ENCODE assay signal across 11 mouse cellular contexts in the genomic region with DNA sequence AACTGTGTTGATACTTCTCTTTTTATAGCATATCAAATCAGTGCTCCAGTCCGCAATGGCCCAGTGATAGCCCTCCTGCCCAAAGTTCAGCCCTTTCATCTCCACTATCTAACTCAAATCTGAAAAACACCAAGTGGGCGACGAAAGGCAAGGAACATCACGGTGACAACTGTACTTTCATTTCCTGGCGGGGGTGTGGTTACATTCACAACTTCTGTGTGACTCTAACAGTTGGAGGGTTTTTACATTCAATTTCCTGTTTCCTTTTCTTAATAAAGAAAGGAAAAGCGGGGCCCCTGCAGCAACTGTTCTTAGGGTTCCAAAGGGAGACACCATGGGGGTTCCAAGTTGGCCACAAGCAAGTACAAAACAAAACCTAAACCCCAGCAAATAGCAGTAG. TPM values are rescaled to one million over a fixed set of nuclear protein-coding genes. Genes with fewer than 3 reads are reported as not detected.
DNase-seq lines count a peak whose midpoint lies in the region; ATAC-seq and TF ChIP-seq lines count a peak whose summit lies in the region.
"Had no signal": no experiment of that assay in that cellular context is flagged by ENCODE, and none has a peak within 500 bp of the region (broad histone marks: within the 10 kb centered on the region; RNA-seq: fewer than 3 reads in every experiment).

No protein-coding gene starts in this region.

- ATAC-seq in intestine, embryonic 15.5 days = no peak
- ATAC-seq in midbrain, embryonic 14.5 days (ENCODE audit: low FRiP score, low TSS enrichment) = no peak
- ATAC-seq in neural tube, embryonic 15.5 days (ENCODE audit: low FRiP score) = no peak

- peaks cover 3% of the 10 kb centered on the region for H3K4me1 ChIP-seq in liver, adult 2 months (ENCODE audit: control insufficient read depth, insufficient read depth, low read length)
- H3K4me1 ChIP-seq in intestine, embryonic 15.5 days (replicated peaks) = no peaks in the 10 kb centered on the region
- peaks cover 13% of the 10 kb centered on the region for H3K4me1 ChIP-seq in megakaryocyte, embryonic 14.5 days
- H3K4me1 ChIP-seq in midbrain, embryonic 14.5 days (ENCODE audit: control insufficient read depth, insufficient read depth, low read length) = no peaks in the 10 kb centered on the region
- H3K4me1 ChIP-seq in neural tube, embryonic 15.5 days = 0 out of 2 replicates have a peak, but pooled peaks cover 3% of the 10 kb centered on the region
- H3K4me1 ChIP-seq: midbrain, embryonic 12.5 days had no signal

- H3K27ac ChIP-seq in liver, adult 2 months (replicated peaks; ENCODE audit: insufficient read depth, low read depth, low read length) = 0 out of 2 replicates have a peak overlapping the region, but pooled peaks have one; percentile 5
- H3K27ac ChIP-seq in intestine, embryonic 15.5 days = 0 out of 2 replicates have a peak overlapping the region, but pooled peaks have one; percentile 9
- H3K27ac ChIP-seq in midbrain, embryonic 14.5 days (replicated peaks; ENCODE audit: low read depth, low read length) = no peak overlapping the region
- H3K27ac ChIP-seq in neural tube, embryonic 15.5 days (replicated peaks) = no peak overlapping the region
- H3K27ac ChIP-seq: midbrain, embryonic 12.5 days had no signal

- peak overlapping the region; percentile 29; the same call in 1 of the 2 replicates for H3K4me3 ChIP-seq in liver, adult 2 months (ENCODE audit: insufficient read depth, low read depth, low read length)
- H3K4me3 ChIP-seq in intestine, embryonic 15.5 days (replicated peaks) = no peak overlapping the region
- peak overlapping the region; percentile 87 for H3K4me3 ChIP-seq in megakaryocyte, embryonic 14.5 days (replicated peaks)
- H3K4me3 ChIP-seq in midbrain, embryonic 14.5 days (replicated peaks; ENCODE audit: low read depth, low read length) = no peak overlapping the region
- H3K4me3 ChIP-seq in neural tube, embryonic 15.5 days (replicated peaks) = no peak overlapping the region
- H3K4me3 ChIP-seq: midbrain, embryonic 12.5 days had no signal

- no peaks in the 10 kb centered on the region for H3K27me3 ChIP-seq in liver, adult 2 months (ENCODE audit: control insufficient read depth, insufficient read depth, low read length)
- H3K27me3 ChIP-seq in intestine, embryonic 15.5 days (replicated peaks) = no peaks in the 10 kb centered on the region
- peaks cover 41% of the 10 kb centered on the region for H3K27me3 ChIP-seq in megakaryocyte, embryonic 14.5 days (replicated peaks)
- no peaks in the 10 kb centered on the region for H3K27me3 ChIP-seq in midbrain, embryonic 14.5 days (ENCODE audit: control insufficient read depth, insufficient read depth, low read length)
- no peaks in the 10 kb centered on the region for H3K27me3 ChIP-seq in neural tube, embryonic 15.5 days (replicated peaks)
- H3K27me3 ChIP-seq: midbrain, embryonic 12.5 days had no signal

- TF ChIP-seq POLR2A in liver, adult 2 months (IDR thresholded peaks at IDR 0.05; ENCODE audit: extremely low read depth, insufficient read depth, low read length) = no peak

- H3K36me3 ChIP-seq in liver, adult 2 months (ENCODE audit: control insufficient read depth, insufficient read depth, low read length) = no peaks in the 10 kb centered on the region
- no peaks in the 10 kb centered on the region for H3K36me3 ChIP-seq in intestine, embryonic 15.5 days
- H3K36me3 ChIP-seq in megakaryocyte, embryonic 14.5 days (replicated peaks; ENCODE audit: low read length) = no peaks in the 10 kb centered on the region
- no peaks in the 10 kb centered on the region for H3K36me3 ChIP-seq in midbrain, embryonic 14.5 days (ENCODE audit: control insufficient read depth, insufficient read depth, low read length)
- H3K36me3 ChIP-seq in neural tube, embryonic 15.5 days = no peaks in the 10 kb centered on the region
- H3K36me3 ChIP-seq: midbrain, embryonic 12.5 days had no signal

- 53% methylated on average over 6 of the region's 6 CpGs for WGBS in liver, adult 2 months
- WGBS in intestine, embryonic 15.5 days = 45% methylated on average over 6 of the region's 6 CpGs
- 63% methylated on average over 6 of the region's 6 CpGs for WGBS in midbrain, embryonic 14.5 days
- WGBS in neural tube, embryonic 15.5 days = 67% methylated on average over 6 of the region's 6 CpGs

- H3K79me2 ChIP-seq in liver, adult 2 months (ENCODE audit: control insufficient read depth, insufficient read depth, low read length) = no peaks in the 10 kb centered on the region

- H3K4me2 ChIP-seq in intestine, embryonic 15.5 days (replicated peaks) = peak overlapping the region; percentile 33
- no peak overlapping the region for H3K4me2 ChIP-seq in midbrain, embryonic 14.5 days (ENCODE audit: low read length)
- H3K4me2 ChIP-seq in neural tube, embryonic 15.5 days = no peak overlapping the region
- H3K4me2 ChIP-seq: midbrain, embryonic 12.5 days had no signal

- H3K9me3 ChIP-seq in intestine, embryonic 15.5 days = no peaks in the 10 kb centered on the region
- no peaks in the 10 kb centered on the region for H3K9me3 ChIP-seq in megakaryocyte, embryonic 14.5 days
- H3K9me3 ChIP-seq in midbrain, embryonic 14.5 days (ENCODE audit: control insufficient read depth, low read length) = no peaks in the 10 kb centered on the region
- H3K9me3 ChIP-seq in neural tube, embryonic 15.5 days (replicated peaks) = no peaks in the 10 kb centered on the region
- H3K9me3 ChIP-seq: midbrain, embryonic 12.5 days had no signal

- peak overlapping the region; percentile 33; the same call in 1 of the 2 replicates for H3K9ac ChIP-seq in liver, adult 2 months (ENCODE audit: low read depth, low read length)
- H3K9ac ChIP-seq in intestine, embryonic 15.5 days = no peak overlapping the region
- no peak overlapping the region for H3K9ac ChIP-seq in midbrain, embryonic 14.5 days (replicated peaks; ENCODE audit: low read length)
- no peak overlapping the region for H3K9ac ChIP-seq in neural tube, embryonic 15.5 days (replicated peaks)
- H3K9ac ChIP-seq: midbrain, embryonic 12.5 days had no signal

- DNase-seq in liver, adult 2 months (ENCODE audit: extremely low read depth, low read depth, low spot score) = no peak
- DNase-seq in liver = no peak
- DNase-seq in thymus, postnatal 36 days = peak; percentile 59 to 63
- DNase-seq in midbrain, embryonic 14.5 days = no peak
- DNase-seq in layer of hippocampus, adult 8-10 months (ENCODE audit: low spot score in 2 of 2) = no peak
- DNase-seq: embryo, embryonic 11 days; gastrocnemius, postnatal 10 days had no signal

- TF ChIP-seq CTCF in liver, adult 2 months (IDR thresholded peaks at IDR 0.05; ENCODE audit: low read depth, low read length) = no peak

RNA-seq across cellular contexts. Expression of a gene that starts 29.0 kb away (rescaled TPM):
- total RNA-seq in liver, adult 2 months (2014; rRNA removed) = 0.67 and 1.2 TPM in 2 replicates
- 0.49 and 0.65 TPM in 2 replicates for polyA plus RNA-seq in liver, adult 2 months (2012; rRNA removed)
- polyA plus RNA-seq in intestine, embryonic 15.5 days (2015; fragmentation: Nextera tagmentation; extraction: Ambion mirVana) = 4.9 and 5.3 TPM in 2 replicates
- polyA plus RNA-seq in megakaryocyte, embryonic 14.5 days (2012; ENCODE audit: insufficient read depth, low replicate concordance) = 57.8 and 223 TPM in 2 replicates
- polyA plus RNA-seq in midbrain, embryonic 14.5 days (2014; fragmentation: Nextera tagmentation; extraction: Ambion mirVana) = 1.1 and 1.2 TPM in 2 replicates
- 5.7 and 6.0 TPM in 2 replicates for polyA plus RNA-seq in neural tube, embryonic 15.5 days (2015; fragmentation: Nextera tagmentation; extraction: Ambion mirVana)
- total RNA-seq in layer of hippocampus, adult 8-10 months (2022) = 10 to 100 TPM; 14.4 to 24.7 (median 21.0) TPM

Comparison
In these comparisons a context has a peak if more than half of its experiments do, and no peak if none do; other contexts are left out.
1. DNase-seq: peak in thymus, postnatal 36 days (2 of 2); none in liver, adult 2 months (single experiment), liver (single experiment), midbrain, embryonic 14.5 days (single experiment) and layer of hippocampus, adult 8-10 months (0 of 2).
2. H3K27ac ChIP-seq: peak in liver, adult 2 months (single experiment) and intestine, embryonic 15.5 days (single experiment); none in midbrain, embryonic 14.5 days (single experiment) and neural tube, embryonic 15.5 days (single experiment).
3. H3K4me3 ChIP-seq: peak in liver, adult 2 months (single experiment) and megakaryocyte, embryonic 14.5 days (single experiment); none in intestine, embryonic 15.5 days (single experiment), midbrain, embryonic 14.5 days (single experiment) and neural tube, embryonic 15.5 days (single experiment).